Mouse (Mus musculus) left cerebral cortex, postnatal 4 days (tissue): ENCODE measurements around the gene Btg2. TPM values are rescaled to one million over a fixed set of nuclear protein-coding genes. Genes with fewer than 3 reads are reported as not detected.

Experiments used
- DNase-seq: peaks from one replicate; pipeline ENCODE4 v3.0.0-alpha.2; 2022
- intact Hi-C: fragments of 180-260 bp; cut with DNase I; formaldehyde crosslinking; loops from one replicate; pipeline ENCODE4 v1.15.1; 2025
- total RNA-seq, 2 experiments: library from RNA; stranded (reverse); gene quantifications; 2 replicates each; pipeline ENCODE4 v1.2.3; 2021

The Btg2 gene
- total RNA-seq, 2 experiments from 2014 or later: 7.9 to 8.1 TPM

GRCm38 (mm10) chr1:134028161-134028846 lies 50.6 kb downstream of the Btg2 start:
- DNase-seq: peak; percentile 42
- intact Hi-C loops: no loop called here

DNA sequence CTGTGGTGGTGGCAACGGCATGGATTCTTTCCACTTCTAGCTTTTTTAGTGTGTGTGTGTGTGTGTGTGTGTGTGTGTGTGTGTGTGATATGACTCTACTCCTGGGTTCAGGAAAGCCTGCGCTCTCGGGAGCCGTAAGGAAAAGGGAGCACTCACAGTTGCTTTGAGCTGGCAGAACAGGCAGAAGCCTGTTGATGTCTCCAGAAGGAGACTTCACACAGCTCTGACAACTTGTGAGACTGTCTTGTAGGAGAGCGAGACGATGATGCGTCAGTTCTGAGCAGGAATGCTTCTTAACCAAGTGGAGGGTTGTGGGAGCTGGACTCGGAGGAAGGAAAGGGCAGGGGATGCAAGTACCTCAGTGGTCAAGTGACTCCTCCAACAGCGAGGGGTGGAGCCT lies 52.2 kb downstream of the Btg2 start:
- no peak for DNase-seq
- intact Hi-C loops: no loop called here

- intact Hi-C loops: no loop called here
- DNase-seq: no peak
Observed at GRCm38 (mm10) chr1:134025975-134026374, 52.9 kb downstream of the Btg2 start.

Other genes with a start within 250 kb of the Btg2 start
- 1 to 10 TPM; 2.3 to 2.7 TPM for gene Optc, start 171.1 kb downstream of the Btg2 start, total RNA-seq
- 1 to 10 TPM; 1.9 to 2.6 TPM for gene Prelp, start 157.7 kb downstream of the Btg2 start, total RNA-seq
- 10 to 100 TPM; 19.0 to 20.0 TPM for gene Fmod, start 41.9 kb downstream of the Btg2 start, total RNA-seq
- gene Chit1, start 32.1 kb upstream of the Btg2 start, total RNA-seq: under 1 TPM; 0.48 to 0.54 TPM
- 1 to 10 TPM; 1.1 to 2.0 TPM for gene Chil1, start 103.1 kb upstream of the Btg2 start, total RNA-seq
- under 1 TPM in 1 of 2 experiments, not detected in 1; 0.18 TPM for gene Mybph, start 114.3 kb upstream of the Btg2 start, total RNA-seq
- gene Adora1, start 156.3 kb upstream of the Btg2 start, total RNA-seq: 10 to 100 TPM; 75.5 to 76.4 TPM
- gene Myog, start 210.9 kb upstream of the Btg2 start, total RNA-seq: not detected